Mouse (Mus musculus) embryo, embryonic 10 days (tissue): ENCODE measurements around the gene Gria4.
"Not testable (repeated sequence)": the region's sequence is repeated elsewhere in the genome, so short reads cannot be mapped to it uniquely, and the experiment has no call there.

Source experiments
- DNase-seq: peaks from one replicate; pipeline ENCODE4 v3.0.0-alpha.2; 2015; ENCODE audit warnings: low spot score

Gene Gria4

GRCm38 (mm10) chr9:4555415-4555959 is 240.5 kb downstream of the Gria4 start:
- DNase-seq, result no peak

DNA sequence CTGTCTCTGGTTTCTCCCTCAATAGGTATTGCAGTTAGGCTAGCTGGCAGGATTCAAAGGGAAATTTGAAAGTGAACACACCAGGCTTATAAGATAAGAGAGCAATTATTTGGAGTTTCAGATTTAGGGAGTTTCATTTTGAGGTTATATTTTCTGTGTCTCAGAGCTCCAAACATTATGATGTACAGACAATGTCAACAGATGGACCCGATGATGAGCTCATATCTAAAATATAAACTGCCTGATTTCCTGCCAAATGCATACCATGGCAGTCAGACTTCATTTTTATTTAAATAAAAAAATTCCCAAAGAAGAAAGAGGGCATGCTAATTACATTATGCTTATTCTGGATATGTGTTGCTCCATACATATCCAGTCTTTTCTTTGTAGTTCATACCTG is 256.8 kb downstream of the Gria4 start:
- DNase-seq, result no peak

- DNase-seq, result peak; percentile 33
Measured at GRCm38 (mm10) chr9:4536514-4537150, 259.4 kb downstream of the Gria4 start.

GRCm38 (mm10) chr9:4514563-4514885 is 281.5 kb downstream of the Gria4 start:
- DNase-seq, result no peak

DNA sequence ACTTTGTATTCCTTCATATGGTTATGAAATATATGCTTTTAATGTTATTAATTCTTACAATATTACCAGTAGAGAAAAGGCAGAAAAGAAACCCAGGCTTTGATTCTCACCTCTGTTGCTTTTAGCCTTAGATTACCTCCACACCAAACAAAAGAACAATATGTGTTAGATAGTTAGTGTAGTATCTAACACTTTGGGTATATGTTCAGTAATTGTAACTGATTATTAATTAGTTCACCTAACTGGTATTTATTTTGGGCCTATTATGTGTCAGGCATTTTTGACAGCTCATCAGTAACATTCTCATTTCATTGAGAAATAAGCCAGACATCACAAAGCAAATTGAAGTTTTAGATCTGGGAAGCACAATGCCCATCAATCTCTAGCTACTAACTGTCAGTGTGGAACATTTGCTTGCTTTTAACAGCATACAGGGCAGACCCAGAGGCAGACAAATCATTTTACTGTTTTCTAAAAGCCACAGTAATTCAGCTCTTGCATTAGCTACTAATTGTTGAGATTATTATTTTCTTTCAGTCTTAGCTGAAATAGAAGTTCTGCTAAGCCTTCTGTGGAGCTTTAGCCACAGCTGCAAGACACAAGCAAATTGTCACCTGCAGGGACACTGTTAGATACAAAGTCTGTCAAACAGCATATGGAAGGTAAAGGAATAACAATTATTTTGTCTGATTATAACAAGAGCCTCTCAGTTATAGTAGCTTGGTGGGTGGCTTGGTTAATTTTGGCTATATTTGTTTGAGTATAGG is 282.1 kb downstream of the Gria4 start:
- no peak for DNase-seq

DNA sequence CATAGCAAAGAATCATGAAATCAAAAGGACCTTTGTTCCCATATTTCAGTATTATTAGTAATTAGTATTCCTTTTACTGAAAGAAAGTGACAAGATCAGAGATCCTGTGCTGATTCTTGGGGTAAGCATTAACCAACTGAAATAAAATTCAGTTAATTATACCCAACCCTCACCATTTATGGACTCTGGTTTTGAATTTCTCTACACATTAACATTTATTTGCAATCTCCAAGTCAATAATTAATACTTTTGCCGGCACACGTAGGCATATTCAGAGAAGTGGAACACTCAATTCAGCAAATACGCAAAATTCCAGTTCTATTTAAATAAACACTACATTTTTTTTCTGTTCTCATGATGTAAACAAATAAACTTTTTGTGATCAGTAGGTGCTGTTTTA is 289.9 kb downstream of the Gria4 start:
- DNase-seq, result no peak

DNA sequence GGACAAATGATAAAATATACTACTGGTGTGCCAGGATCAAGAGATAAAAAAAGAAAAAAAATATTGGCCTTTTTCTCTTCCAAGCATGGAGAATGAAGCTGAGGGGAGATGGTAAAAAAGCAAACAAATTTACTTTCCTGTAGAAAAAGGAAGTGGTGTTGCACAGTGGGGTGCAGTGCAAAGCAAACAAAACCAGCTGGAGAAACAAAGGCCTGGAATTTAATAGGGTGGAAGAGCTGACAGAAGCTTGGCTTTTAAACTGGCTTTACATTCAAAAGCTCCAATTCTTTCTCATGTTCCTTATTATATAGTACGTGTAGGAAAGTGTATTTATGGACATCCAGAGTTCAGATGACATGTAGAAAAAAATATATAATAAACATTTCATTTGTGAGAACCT is 290.9 kb downstream of the Gria4 start:
- DNase-seq, result peak; percentile 23

GRCm38 (mm10) chr9:4486428-4486827 is 309.6 kb downstream of the Gria4 start:
- DNase-seq, result no peak

DNA sequence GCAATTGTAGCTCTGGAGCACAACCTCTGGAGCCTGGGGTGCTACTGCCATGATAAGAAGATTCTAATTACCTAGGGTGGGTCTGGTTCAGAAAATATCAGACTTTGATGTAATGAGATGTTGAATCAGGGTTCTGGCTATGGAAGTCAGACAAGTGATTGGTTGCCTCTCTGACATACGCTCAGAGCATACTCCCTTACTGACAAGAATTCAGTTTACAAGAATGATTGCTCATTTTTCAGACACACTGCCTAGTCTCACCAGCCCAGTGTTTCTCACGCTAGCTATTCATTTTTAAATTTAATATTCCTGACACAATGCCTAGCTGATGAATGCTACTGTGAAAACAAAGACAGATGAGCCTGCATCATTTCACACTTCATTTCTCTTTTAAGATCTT is 311.5 kb downstream of the Gria4 start:
- DNase-seq, result no peak

DNA sequence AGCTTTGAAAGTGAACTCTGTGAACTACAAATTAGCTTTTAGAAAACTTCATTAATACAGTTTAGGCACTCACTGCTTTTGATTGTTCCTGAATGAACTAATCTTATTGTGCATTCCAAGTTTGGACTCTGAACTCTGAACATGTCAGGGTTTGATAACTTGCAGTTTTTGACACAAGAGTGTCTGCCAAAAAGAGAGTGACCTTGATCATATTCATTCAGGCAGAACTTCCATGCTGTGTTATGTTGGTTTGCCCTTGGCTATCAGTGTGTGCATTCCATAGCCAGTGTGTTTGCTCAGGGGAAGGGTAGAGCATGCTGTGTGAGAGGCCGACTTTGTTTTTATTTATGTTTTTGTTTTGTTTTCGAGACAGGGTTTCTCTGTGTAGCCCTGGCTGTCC is 325.2 kb downstream of the Gria4 start:
- no peak for DNase-seq

DNA sequence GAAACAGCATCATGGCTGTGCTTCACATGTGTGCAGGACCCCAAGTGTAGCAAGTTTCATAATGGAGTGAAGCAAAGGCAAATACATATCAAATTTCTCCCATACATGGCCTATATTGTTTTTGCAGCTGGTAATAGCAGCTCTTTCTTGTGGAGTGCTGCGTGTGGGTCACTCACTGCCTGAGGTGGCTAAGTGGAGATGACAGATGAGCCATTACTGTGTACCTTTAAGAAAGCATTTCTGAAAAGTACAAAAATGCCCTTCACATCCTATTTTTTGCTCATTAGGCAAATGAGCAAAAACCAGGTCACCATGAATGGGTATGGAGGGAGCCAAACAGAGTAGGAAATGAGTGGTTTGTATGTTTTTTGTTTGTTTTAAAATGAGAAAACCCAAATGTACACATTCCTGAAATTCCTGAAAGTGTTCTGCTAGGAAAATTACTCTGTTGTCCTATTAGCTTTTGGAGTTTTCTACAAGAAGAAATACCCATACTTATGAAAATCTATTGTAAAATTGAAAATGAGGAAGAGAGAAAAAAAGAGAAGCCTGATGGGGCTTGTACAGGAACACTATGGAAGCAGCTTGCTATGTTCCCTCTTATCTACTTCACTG is 336.5 kb downstream of the Gria4 start:
- peak; percentile 4 for DNase-seq

DNA sequence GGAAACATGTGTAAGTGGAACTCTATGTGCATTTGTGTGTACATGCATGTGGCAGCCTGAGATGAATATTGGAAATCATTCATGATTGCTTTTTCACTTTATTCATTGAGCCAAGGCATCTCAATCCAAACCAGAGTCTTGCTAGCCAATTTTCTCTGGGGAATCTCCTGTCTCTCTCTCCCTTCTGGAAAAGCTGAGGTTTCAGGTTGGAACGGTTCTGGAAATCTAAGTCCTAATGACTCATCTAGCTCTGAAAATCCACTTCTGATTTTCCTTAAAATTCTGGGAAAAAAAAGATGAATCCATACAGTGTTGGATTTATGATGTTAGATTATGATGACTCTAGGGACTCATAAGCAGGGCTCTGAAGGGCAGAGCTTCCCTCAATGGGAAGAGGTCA is 337.8 kb downstream of the Gria4 start:
- DNase-seq, result no peak

GRCm38 (mm10) chr9:4457644-4458043 is 338.4 kb downstream of the Gria4 start:
- no peak for DNase-seq

DNA sequence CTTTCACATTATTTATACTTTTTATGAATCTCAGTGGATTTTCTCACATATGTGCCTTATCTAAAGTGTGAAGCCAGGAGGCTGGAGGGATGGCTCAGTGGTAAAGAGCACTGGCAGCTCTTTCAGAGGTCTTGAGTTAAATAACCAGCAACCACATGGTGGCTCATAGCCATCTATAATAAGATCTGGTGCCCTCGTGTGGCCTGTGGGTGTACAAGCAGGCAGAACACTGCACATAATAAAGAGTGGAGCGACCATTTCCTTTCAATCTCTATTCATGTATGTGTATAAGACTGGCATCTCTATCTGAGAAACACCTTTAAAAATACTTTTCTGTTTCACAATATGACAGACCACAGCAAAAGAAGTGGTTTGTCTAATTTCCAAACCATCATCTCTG is 353.1 kb downstream of the Gria4 start:
- peak; percentile 80 for DNase-seq

GRCm38 (mm10) chr9:4400801-4401200 is 395.2 kb downstream of the Gria4 start:
- not testable (repeated sequence) for DNase-seq

- DNase-seq, result peak; percentile 11
Measured at GRCm38 (mm10) chr9:4376640-4377120, 419.4 kb downstream of the Gria4 start.

- peak; percentile 99 for DNase-seq
Measured at GRCm38 (mm10) chr9:4375828-4376639, 420.0 kb downstream of the Gria4 start, which contains the start of gene Msantd4. TSS of gene Msantd4 (plus strand) at chr9:4376562.
